Mouse (Mus musculus) kidney, adult 2 months (tissue): ENCODE measurements around the gene Apoa1.

ENCODE experiments used
- CTCF ChIP-seq: fragments of 200-500 bp; conservative IDR thresholded peaks from 2 replicates; pipeline ENCODE4 v1.5.1; 2011; ENCODE audit warnings: low read depth, mild to moderate bottlenecking, control low read depth, low read length, moderate library complexity, mixed read lengths; ENCODE audit not compliant: insufficient read depth, insufficient read length
- POLR2A ChIP-seq: fragments of 200-500 bp; IDR thresholded peaks from one replicate; pipeline ENCODE4 v1.6.1; 2011; ENCODE audit warnings: low read depth, low read length, control low read depth

GRCm38 (mm10) chr9:46218176-46218575 is 10.2 kb upstream of the Apoa1 start:
- TF ChIP-seq CTCF (no peak), POLR2A (no peak)
